Mouse (Mus musculus) T-cell, adult 66 days (primary cell): ENCODE results near the gene Gm30083. TPM values are rescaled to one million over a fixed set of nuclear protein-coding genes. Genes with fewer than 3 reads are reported as not detected.

ENCODE experiments used
- total RNA-seq, 2 experiments: library from RNA; stranded (reverse); gene quantifications; 3 replicates in 1 of 2; 4 replicates in 1 of 2; pipeline ENCODE4 v1.2.4; 2023

The Gm30083 gene
- total RNA-seq = not detected

DNA sequence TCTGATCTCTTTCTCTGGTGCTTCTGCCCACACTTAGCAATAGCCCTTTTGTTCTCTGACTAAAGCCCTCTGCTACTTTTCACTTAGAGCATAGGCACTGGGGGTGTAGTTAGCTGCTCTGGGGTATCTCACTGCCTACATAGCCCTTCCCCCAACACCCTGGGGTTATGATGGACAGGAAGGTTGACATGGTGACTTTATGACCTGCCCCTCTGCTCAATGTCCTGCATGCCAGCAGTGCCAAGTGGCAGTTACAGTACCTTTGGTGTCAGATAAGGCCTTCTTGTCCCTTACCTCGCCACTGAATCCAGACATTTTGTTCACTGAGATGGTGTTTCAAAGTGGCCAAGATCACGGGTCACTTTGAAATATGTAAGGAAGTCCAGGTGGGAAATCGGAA is at the start of gene Gm30083:
Gm30083 (minus strand) TSS at position 120 of the 400 bp plus-strand sequence.

DNA sequence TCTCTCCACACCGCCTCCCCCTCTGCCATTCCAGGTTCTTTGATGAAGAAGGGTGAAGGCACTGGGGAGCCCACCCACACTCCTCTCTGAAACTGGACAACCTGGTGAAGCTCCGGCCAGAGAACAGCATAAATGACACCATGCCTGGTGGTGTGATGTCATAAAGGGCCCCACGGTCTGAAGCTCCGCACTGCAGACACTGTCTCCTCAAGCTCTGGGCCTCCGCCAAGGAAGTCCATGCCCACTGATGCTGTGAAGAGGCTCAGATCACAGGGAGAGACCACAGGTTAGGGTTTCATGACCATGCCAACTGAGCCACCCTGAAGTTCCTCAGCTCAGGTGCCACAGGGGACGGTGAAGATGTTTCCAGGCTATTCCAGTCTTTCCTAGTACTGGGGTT is 37.5 kb upstream of the Gm30083 start, which contains the start of gene Antxrl:
Antxrl (plus strand) TSS at position 192 of the 400 bp plus-strand sequence.

DNA sequence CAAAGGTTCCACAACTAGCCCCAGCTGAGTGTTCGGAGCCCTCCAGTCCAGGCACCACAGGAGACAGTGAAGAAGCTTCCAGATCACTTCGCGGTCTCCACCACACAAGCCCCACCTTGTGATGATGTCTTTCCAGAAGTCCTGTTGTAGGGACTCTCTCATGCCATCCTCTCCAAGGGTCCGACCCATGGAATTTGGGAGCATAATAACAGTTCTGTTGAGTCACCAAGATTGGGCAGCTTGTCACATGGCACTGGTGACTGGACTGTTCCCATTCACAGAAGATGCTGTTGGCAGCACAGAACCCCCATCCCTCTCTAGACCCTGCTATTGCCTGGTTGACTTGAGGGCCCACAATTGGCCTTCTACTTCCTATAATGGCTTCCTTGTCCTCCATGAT is 1.4 kb upstream of the Gm30083 start, which contains the start of gene Gm5460:
Gm5460 (plus strand) TSS at position 378 of the 400 bp plus-strand sequence.

DNA sequence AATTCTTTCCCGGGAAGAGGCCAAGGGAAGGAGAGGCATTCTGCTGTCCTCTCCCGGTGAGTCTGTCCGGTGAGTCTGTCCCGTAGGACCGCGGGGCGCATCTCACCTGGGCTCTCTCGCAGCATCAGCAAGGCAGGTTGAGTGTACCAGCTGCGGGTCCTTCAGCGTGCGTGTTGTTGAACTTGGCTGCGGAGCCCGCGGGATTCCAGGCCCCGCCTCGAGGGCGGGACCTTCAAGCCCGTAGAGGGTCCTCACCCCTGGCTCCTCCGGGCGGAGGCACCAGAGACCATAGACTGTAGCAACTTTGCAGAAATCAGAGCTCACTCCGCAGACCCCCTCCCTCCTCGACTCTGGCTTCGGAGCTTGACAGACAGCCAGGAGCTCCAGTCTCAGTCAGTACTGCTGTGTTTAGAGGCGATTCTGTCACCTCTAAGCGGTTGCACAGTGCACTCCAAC is 36.4 kb downstream of the Gm30083 start, which contains the start of gene Zfp488:
Zfp488 (minus strand) TSS at position 161 of the 456 bp plus-strand sequence.

DNA sequence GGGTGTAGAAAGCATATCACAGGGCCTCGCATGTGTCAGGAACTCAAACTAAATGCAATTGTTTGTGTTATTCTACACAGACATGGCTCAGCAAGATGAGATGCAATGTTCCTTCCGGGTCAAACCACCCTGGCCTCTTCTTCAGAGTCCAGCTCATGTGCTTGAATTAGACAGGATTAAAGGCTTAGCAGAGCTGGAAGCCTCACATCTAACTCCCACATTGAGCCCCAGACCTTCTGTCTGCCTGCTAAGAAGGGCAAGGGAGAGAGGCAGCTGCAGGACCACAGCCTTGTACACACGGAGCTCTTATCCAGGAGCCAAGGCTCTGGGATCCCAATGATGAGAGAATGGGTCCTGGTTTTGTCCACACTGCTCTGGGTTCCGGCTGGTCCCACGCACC is 61.2 kb downstream of the Gm30083 start, which contains the start of gene Rbp3:
Rbp3 (plus strand) TSS at position 243 of the 400 bp plus-strand sequence.

DNA sequence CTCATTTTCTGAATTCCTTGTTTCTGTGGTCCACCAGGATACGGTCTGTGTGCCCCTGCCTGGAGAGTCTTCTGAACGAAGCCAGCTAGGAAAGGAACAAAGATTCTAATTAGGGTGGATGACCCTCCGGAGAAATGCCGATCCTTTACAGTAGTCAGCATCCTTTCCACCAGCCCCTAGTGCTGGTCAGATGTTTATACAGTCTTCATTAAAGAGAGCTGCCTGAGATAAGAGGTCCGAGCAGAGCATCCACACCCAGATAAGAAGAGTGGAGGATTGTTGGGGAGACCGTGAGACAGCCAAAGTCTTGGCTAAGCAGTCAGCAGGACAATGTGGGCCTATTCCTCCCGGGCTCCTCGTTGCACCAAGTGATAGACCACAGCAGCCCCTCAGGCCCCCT is 74.2 kb downstream of the Gm30083 start, which contains the start of gene Gdf2:
Gdf2 (plus strand) TSS at position 301 of the 400 bp plus-strand sequence.

Other genes with a start within 250 kb of the Gm30083 start
- not detected for gene Gdf10, start 91.6 kb downstream of the Gm30083 start, total RNA-seq
- gene Gdf2, start 74.1 kb downstream of the Gm30083 start, total RNA-seq = not detected
- not detected for gene Rbp3, start 61.2 kb downstream of the Gm30083 start, total RNA-seq
- gene Zfp488, start 36.4 kb downstream of the Gm30083 start, total RNA-seq = under 1 TPM; 0.12 to 0.17 TPM
- not detected for gene Gm5460, start 1.6 kb upstream of the Gm30083 start, total RNA-seq
- gene Antxrl, start 37.5 kb upstream of the Gm30083 start, total RNA-seq = not detected
- gene Anxa8, start 70.8 kb upstream of the Gm30083 start, total RNA-seq = not detected
- not detected for gene A630023A22Rik, start 87.6 kb upstream of the Gm30083 start, total RNA-seq
- not detected for gene Npy4r, start 137.3 kb upstream of the Gm30083 start, total RNA-seq
- gene Gprin2, start 186.5 kb upstream of the Gm30083 start, total RNA-seq = under 1 TPM in 1 of 2 experiments, not detected in 1; 0.06 TPM
- not detected for gene Syt15, start 204.4 kb upstream of the Gm30083 start, total RNA-seq